Mouse (Mus musculus) lung, embryonic 15.5 days (tissue): Measurements from ENCODE around the gene Hoxd9. TPM values are rescaled to one million over a fixed set of nuclear protein-coding genes. Genes with fewer than 3 reads are reported as not detected.

ENCODE experiments used
- ATAC-seq: fragments of 200-750 bp; cut with Nextera tagmentation; 2 replicates; pipeline ENCODE4 v1.8.0; 2017; ENCODE audit warnings: moderate number of reproducible peaks, borderline replicate concordance; ENCODE audit not compliant: low FRiP score, low TSS enrichment; ENCODE audit errors: extremely low read depth
- H3K27ac ChIP-seq: fragments of 300-500 bp; sonication (generic); 2 replicates; pipeline ENCODE4 v1.5.1; 2015; ENCODE audit warnings: moderate library complexity, mild to moderate bottlenecking, inconsistent platforms
- H3K27me3 ChIP-seq: fragments of 300-500 bp; sonication (generic); 2 replicates; pipeline ENCODE4 v1.6.1; 2015; ENCODE audit warnings: inconsistent platforms
- H3K36me3 ChIP-seq: fragments of 300-500 bp; sonication (generic); 2 replicates; pipeline ENCODE4 v1.6.1; 2015; ENCODE audit warnings: inconsistent platforms
- H3K4me1 ChIP-seq: fragments of 300-500 bp; sonication (generic); 2 replicates; pipeline ENCODE4 v1.6.1; 2015; ENCODE audit warnings: inconsistent platforms
- H3K4me2 ChIP-seq: fragments of 300-500 bp; sonication (generic); 2 replicates; pipeline ENCODE4 v1.6.1; 2015; ENCODE audit warnings: inconsistent platforms, mild to moderate bottlenecking, moderate library complexity
- H3K4me3 ChIP-seq: fragments of 300-500 bp; sonication (generic); 2 replicates; pipeline ENCODE4 v1.5.1; 2015; ENCODE audit warnings: mild to moderate bottlenecking, inconsistent platforms
- H3K9ac ChIP-seq: fragments of 300-500 bp; sonication (generic); 2 replicates; pipeline ENCODE4 v1.6.1; 2015; ENCODE audit warnings: inconsistent platforms
- H3K9me3 ChIP-seq: fragments of 300-500 bp; sonication (generic); 2 replicates; pipeline ENCODE4 v1.6.1; 2016; ENCODE audit warnings: inconsistent platforms
- WGBS: fragments of 180-500 bp; shearing (Covaris S2); methylation state at CpG from one replicate; pipeline ENCODE4 v1.1.7; 2015; 5-methylcytosine and 5-hydroxymethylcytosine counted together
- polyA plus RNA-seq: library from polyadenylated mRNA; unstranded; fragments of >200 nt; fragmentation: Nextera tagmentation; extraction: Ambion mirVana; gene quantifications from 2 replicates; pipeline ENCODE4 v1.2.1, GENCODE M21; 2015

Hoxd9 gene
- polyA plus RNA-seq, 1 experiment from 2014 or later = 0.44 TPM

DNA sequence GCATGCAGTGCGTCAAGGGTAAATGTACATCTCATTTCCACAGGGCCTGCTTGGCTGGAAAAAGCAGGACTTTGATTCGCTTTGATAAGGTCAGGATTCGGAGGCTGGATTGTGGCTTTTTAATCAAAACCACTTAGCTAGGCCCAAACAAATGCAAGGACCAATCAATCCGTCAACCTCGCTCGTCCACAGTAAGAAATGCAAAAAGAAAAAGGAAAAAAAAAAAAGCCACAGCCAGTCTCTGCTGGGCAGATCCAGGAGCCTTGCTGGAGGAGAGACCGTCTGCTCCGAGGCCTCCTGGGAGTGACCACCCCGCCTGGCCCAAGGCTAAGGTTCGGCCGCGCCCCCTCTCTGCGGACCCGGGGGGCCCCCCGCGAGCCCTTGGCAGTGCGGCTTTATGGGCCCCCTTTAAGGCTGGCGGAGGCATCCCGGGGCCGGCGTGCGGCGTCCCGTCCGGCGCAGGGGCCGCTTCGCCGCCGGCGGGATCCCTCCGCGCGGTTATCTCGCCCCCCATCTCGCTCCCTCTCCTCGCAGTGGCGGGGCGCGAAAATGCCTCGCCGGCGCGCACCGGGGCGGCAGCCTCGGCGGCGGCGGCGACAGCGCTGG is 7.0 kb downstream of the Hoxd9 start, which contains the start of gene Hoxd8:
Gene Hoxd8 (plus strand): TSS at position 223 of the 606 bp plus-strand sequence.
- peaks cover 16% of the 10 kb centered on the region for H3K4me1 ChIP-seq
- H3K9ac ChIP-seq = no peak within 1 kb of the TSS
- WGBS = under 1% methylated on average over 50 of the region's 52 CpGs
- H3K4me3 ChIP-seq = peak within 1 kb of the TSS; percentile 46
- peak; percentile 20; the same call in 1 of the 2 replicates for ATAC-seq
- no peak within 1 kb of the TSS for H3K27ac ChIP-seq
- peaks cover 98% of the 10 kb centered on the region for H3K27me3 ChIP-seq
- H3K36me3 ChIP-seq = no peaks in the 10 kb centered on the region
- no peaks in the 10 kb centered on the region for H3K9me3 ChIP-seq
- peak within 1 kb of the TSS; percentile 83 for H3K4me2 ChIP-seq

GRCm38 (mm10) chr2:74704999-74705466 is 7.5 kb downstream of the Hoxd9 start:
- Histone ChIP-seq H3K9me3 (no peaks in the 10 kb centered on the region), H3K27ac (no peak overlapping the region), H3K4me2 (peak overlapping the region; percentile 83), H3K36me3 (no peaks in the 10 kb centered on the region), H3K4me1 (peaks cover 16% of the 10 kb centered on the region), H3K27me3 (peaks cover 98% of the 10 kb centered on the region), H3K4me3 (peak overlapping the region; percentile 46), H3K9ac (no peak overlapping the region)
- 0% methylated on average over 6 of the region's 66 CpGs for WGBS
- peak; percentile 44; the same call in 1 of the 2 replicates for ATAC-seq

DNA sequence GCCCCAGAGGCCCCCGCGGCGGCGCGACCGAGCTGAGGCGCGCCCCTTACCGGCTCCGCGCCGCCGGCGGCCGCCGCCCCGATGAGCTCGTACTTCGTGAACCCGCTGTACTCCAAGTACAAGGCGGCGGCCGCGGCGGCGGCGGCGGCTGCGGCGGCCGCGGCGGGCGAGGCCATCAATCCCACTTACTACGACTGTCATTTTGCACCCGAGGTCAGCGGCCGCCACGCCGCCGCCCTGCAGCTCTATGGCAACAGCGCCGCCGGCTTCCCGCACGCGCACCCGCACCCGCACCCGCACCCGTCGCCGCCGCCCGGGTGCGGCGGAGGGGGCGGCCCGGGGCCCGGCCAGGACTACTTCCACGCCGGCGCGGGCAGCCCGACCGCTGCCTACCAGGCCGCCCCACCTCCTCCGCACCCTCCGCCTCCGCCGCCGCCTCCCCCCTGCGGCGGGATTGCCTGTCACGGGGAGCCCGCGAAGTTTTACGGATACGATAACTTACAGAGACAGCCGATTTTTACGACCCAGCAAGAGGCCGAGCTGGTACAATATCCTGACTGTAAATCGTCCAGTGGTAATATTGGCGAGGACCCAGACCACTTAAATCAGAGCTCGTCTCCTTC is 8.1 kb downstream of the Hoxd9 start:
- Histone ChIP-seq H3K4me2 (peak overlapping the region; percentile 83), H3K4me1 (peaks cover 16% of the 10 kb centered on the region), H3K9ac (no peak overlapping the region), H3K9me3 (no peaks in the 10 kb centered on the region), H3K4me3 (peak overlapping the region; percentile 46), H3K36me3 (no peaks in the 10 kb centered on the region), H3K27ac (no peak overlapping the region), H3K27me3 (peaks cover 98% of the 10 kb centered on the region)
- 2% methylated on average over 59 of the region's 85 CpGs for WGBS
- ATAC-seq = peak; percentile 58; the same call in 1 of the 2 replicates

- no peak overlapping the region for H3K27ac ChIP-seq
- peaks cover 98% of the 10 kb centered on the region for H3K27me3 ChIP-seq
- no peaks in the 10 kb centered on the region for H3K9me3 ChIP-seq
- no peak overlapping the region for H3K4me2 ChIP-seq
- WGBS = 2% methylated on average over 13 of the region's 13 CpGs
- no peak for ATAC-seq
- peaks cover 16% of the 10 kb centered on the region for H3K4me1 ChIP-seq
- no peak overlapping the region for H3K4me3 ChIP-seq
- H3K36me3 ChIP-seq = no peaks in the 10 kb centered on the region
- no peak overlapping the region for H3K9ac ChIP-seq
Measured at GRCm38 (mm10) chr2:74706393-74706960, 8.9 kb downstream of the Hoxd9 start.

- Histone ChIP-seq H3K9me3 (no peaks in the 10 kb centered on the region), H3K27me3 (peaks cover 99% of the 10 kb centered on the region), H3K9ac (no peak overlapping the region), H3K27ac (no peak overlapping the region), H3K36me3 (no peaks in the 10 kb centered on the region), H3K4me3 (no peak overlapping the region), H3K4me1 (peaks cover 24% of the 10 kb centered on the region), H3K4me2 (no peak overlapping the region)
- ATAC-seq = no peak
- WGBS = 10% methylated on average over 7 of the region's 7 CpGs
Measured at GRCm38 (mm10) chr2:74707599-74707998, 10.1 kb downstream of the Hoxd9 start.

GRCm38 (mm10) chr2:74708676-74709075 is 11.1 kb downstream of the Hoxd9 start:
- H3K27me3 ChIP-seq = peaks cover 99% of the 10 kb centered on the region
- no peak overlapping the region for H3K27ac ChIP-seq
- 10% methylated on average over 4 of the region's 4 CpGs for WGBS
- H3K4me1 ChIP-seq = peaks cover 24% of the 10 kb centered on the region
- no peak overlapping the region for H3K9ac ChIP-seq
- no peak overlapping the region for H3K4me2 ChIP-seq
- no peaks in the 10 kb centered on the region for H3K9me3 ChIP-seq
- no peak overlapping the region for H3K4me3 ChIP-seq
- H3K36me3 ChIP-seq = no peaks in the 10 kb centered on the region
- ATAC-seq = no peak

- H3K4me2 ChIP-seq = no peak overlapping the region
- no peak overlapping the region for H3K9ac ChIP-seq
- WGBS = 5% methylated on average over 5 of the region's 5 CpGs
- H3K4me3 ChIP-seq = no peak overlapping the region
- no peaks in the 10 kb centered on the region for H3K9me3 ChIP-seq
- H3K4me1 ChIP-seq = peaks cover 21% of the 10 kb centered on the region
- H3K36me3 ChIP-seq = no peaks in the 10 kb centered on the region
- no peak overlapping the region for H3K27ac ChIP-seq
- ATAC-seq = no peak
- H3K27me3 ChIP-seq = peaks cover 99% of the 10 kb centered on the region
Measured at GRCm38 (mm10) chr2:74709465-74710419, 12.2 kb downstream of the Hoxd9 start.

GRCm38 (mm10) chr2:74710929-74711543 is 13.5 kb downstream of the Hoxd9 start:
- no peaks in the 10 kb centered on the region for H3K9me3 ChIP-seq
- H3K36me3 ChIP-seq = no peaks in the 10 kb centered on the region
- 1% methylated on average over 16 of the region's 16 CpGs for WGBS
- H3K9ac ChIP-seq = no peak overlapping the region
- no peak for ATAC-seq
- H3K27ac ChIP-seq = no peak overlapping the region
- no peak overlapping the region for H3K4me2 ChIP-seq
- H3K4me3 ChIP-seq = no peak overlapping the region
- peaks cover 16% of the 10 kb centered on the region; the same call in 1 of the 2 replicates for H3K4me1 ChIP-seq
- H3K27me3 ChIP-seq = peaks cover 99% of the 10 kb centered on the region

- WGBS = under 1% methylated on average over 65 of the region's 65 CpGs
- Histone ChIP-seq H3K27me3 (peaks cover 99% of the 10 kb centered on the region), H3K36me3 (no peaks in the 10 kb centered on the region), H3K9ac (no peak within 1 kb of the TSS), H3K4me2 (peak within 1 kb of the TSS; percentile 41), H3K27ac (no peak within 1 kb of the TSS), H3K4me1 (peaks cover 16% of the 10 kb centered on the region; the same call in 1 of the 2 replicates), H3K9me3 (no peaks in the 10 kb centered on the region), H3K4me3 (peak within 1 kb of the TSS; percentile 16)
- peak; percentile 33; the same call in 1 of the 2 replicates for ATAC-seq
Measured at GRCm38 (mm10) chr2:74711721-74712621, 14.4 kb downstream of the Hoxd9 start, which contains the start of the genes Hoxd3 and Hoxd4. Gene Hoxd3, plus strand, starts transcription at chr2:74711927. Gene Hoxd4, plus strand, starts transcription at chr2:74711929.
